Mouse (Mus musculus) myocyte (in vitro differentiated cells): ENCODE data around the gene Hist2h4.

ENCODE experiments used
- E2F4 ChIP-seq: IDR thresholded peaks from one replicate; pipeline ENCODE4 v1.6.1; 2011; ENCODE audit warnings: mild to moderate bottlenecking, control low read depth, moderate library complexity; ENCODE audit not compliant: insufficient read depth
- MYOD1 ChIP-seq, 3 experiments: IDR thresholded peaks; one replicate each; pipeline ENCODE4 v1.6.1; 2011; ENCODE audit warnings: control low read depth in 2 of 3, low read depth in 2 of 3, mild to moderate bottlenecking in 2 of 3, moderate library complexity in 1 of 3; ENCODE audit not compliant: insufficient read length in 2 of 3, control insufficient read depth in 1 of 3
- POLR2A ChIP-seq: IDR thresholded peaks from one replicate; pipeline ENCODE4 v1.6.1; 2011; ENCODE audit warnings: low read depth, mild to moderate bottlenecking, control low read depth, moderate library complexity; ENCODE audit not compliant: insufficient read length
- POLR2AphosphoS2 ChIP-seq: IDR thresholded peaks from one replicate; pipeline ENCODE4 v1.6.1; 2011; ENCODE audit warnings: low read depth, control low read depth; ENCODE audit not compliant: insufficient read length
- REST ChIP-seq: IDR thresholded peaks from one replicate; pipeline ENCODE4 v1.6.1; 2011; ENCODE audit warnings: mild to moderate bottlenecking, control low read depth, moderate library complexity; ENCODE audit not compliant: insufficient read depth, insufficient read length
- SRF ChIP-seq: IDR thresholded peaks from one replicate; pipeline ENCODE4 v1.6.1; 2011; ENCODE audit warnings: low read depth; ENCODE audit not compliant: control insufficient read depth, insufficient read length
- TCF12 ChIP-seq: IDR thresholded peaks from one replicate; pipeline ENCODE4 v1.6.1; 2011; ENCODE audit warnings: mild to moderate bottlenecking, control low read depth; ENCODE audit not compliant: poor library complexity, insufficient read depth, severe bottlenecking

DNA sequence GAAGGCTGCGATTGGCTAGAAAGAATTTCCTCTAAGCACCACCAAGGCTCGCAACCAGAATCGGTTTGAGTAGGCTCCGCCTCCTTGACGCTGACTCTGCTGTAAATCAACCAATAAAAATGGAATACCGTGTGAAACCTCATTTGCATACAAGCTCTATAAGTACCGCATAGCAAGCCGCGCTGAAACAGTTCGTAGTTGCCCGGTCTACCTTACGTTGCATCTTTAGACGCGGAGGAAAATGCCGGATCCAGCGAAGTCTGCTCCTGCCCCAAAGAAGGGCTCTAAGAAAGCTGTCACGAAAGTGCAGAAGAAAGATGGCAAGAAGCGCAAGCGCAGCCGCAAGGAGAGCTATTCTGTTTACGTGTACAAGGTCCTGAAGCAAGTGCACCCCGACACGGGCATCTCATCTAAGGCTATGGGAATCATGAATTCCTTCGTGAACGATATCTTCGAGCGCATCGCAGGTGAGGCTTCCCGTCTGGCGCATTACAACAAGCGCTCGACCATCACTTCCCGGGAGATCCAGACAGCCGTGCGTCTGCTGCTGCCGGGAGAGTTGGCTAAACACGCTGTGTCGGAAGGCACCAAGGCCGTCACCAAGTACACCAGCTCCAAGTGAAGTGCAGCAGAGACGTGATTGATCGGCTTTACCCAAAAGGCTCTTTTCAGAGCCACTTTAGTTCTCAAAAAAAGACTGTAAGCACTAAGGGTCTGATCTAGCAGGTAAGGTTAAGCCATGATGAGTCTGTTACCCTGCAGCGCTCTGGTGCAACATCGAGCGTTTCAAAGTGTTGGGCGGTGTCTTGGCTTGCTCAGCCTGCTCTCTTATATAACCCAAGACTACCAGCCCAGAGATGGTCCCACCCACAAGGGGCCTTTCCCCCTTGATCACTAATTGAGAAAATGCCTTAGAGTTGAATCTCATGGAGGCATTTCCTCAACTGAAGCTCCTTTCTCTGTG lies 6.7 kb upstream of the Hist2h4 start, which contains the start of gene Hist2h2bb:
- TF ChIP-seq MYOD1 (IDR thresholded peaks at IDR 0.05; ENCODE audit: control insufficient read depth in 1 of 3, insufficient read length in 2 of 3, low read depth in 2 of 3) (no peak), TCF12 (no peak), POLR2A (peak; percentile 89), REST (no peak), POLR2AphosphoS2 (peak; percentile 99), SRF (no peak), E2F4 (no peak)
